Mouse (Mus musculus) lung, adult 2 months (tissue): ENCODE results near the gene Polr3g.

Source experiments
- CTCF ChIP-seq: fragments of 200-500 bp; IDR thresholded peaks from 2 replicates; pipeline ENCODE4 v1.5.1; 2011; ENCODE audit warnings: mild to moderate bottlenecking, low read length, control low read depth; ENCODE audit not compliant: insufficient read depth
- POLR2A ChIP-seq: fragments of 200-500 bp; IDR thresholded peaks from 2 replicates; pipeline ENCODE4 v1.6.1; 2011; ENCODE audit warnings: low read depth, mild to moderate bottlenecking, control low read depth, low read length, borderline replicate concordance; ENCODE audit errors: extremely low read depth

DNA sequence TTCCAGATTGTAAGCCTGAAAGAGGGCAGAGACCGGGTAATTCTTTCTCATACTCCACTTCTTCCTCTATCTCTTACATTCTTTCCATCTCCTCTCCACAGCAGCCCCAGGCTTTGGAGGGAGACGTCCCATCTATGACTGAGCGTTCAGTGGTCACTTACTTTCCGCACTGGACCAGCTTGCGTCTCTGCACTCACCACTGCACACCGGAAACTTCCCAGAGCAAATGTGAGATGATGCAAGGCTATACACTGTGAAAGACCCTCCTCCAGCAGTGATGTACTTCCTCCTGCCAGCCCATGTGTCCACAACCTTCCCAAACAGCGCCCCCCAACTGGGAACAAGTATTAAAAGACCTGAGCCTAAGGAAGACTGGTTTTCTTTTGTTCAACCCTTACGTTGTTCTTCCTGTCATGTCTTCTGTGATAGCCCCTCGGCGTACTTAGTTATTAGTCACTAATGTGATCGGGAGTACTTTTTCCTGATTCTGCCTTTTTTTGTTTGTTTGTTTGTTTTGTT, 66.7 kb downstream of the Polr3g start:
- TF ChIP-seq POLR2A: no peak
- no peak for TF ChIP-seq CTCF
